Mouse (Mus musculus) CH12.LX (cell line): Measurements from ENCODE around the gene Sf3a1. TPM values are rescaled to one million over a fixed set of nuclear protein-coding genes. Genes with fewer than 3 reads are reported as not detected.

Source experiments
- DNase-seq: peaks from one replicate; pipeline ENCODE4 v3.0.0-alpha.2; 2013; ENCODE audit errors: extremely low read depth
- H3K27ac ChIP-seq: 2 replicates; pipeline ENCODE4 v1.5.1; 2012; ENCODE audit warnings: low read depth, mild to moderate bottlenecking, control low read depth, moderate library complexity; ENCODE audit not compliant: insufficient read depth
- H3K27me3 ChIP-seq: replicated peaks from 2 replicates; pipeline ENCODE3; 2012; ENCODE audit warnings: inconsistent platforms
- H3K36me3 ChIP-seq, 2 experiments: replicated peaks in 1 of 2; 2 replicates each; pipeline versions ENCODE3 to v1.6.1; 2012; ENCODE audit warnings: inconsistent platforms in 1 of 2, low read length in 1 of 2, mild to moderate bottlenecking in 1 of 2, mixed read lengths in 1 of 2, moderate library complexity in 1 of 2; ENCODE audit not compliant: control insufficient read depth in 1 of 2, insufficient read depth in 1 of 2
- H3K4me1 ChIP-seq, 2 experiments: 2 replicates each; pipeline ENCODE4 v1.6.1; 2012; ENCODE audit warnings: inconsistent platforms in 1 of 2, moderate library complexity in 1 of 2; ENCODE audit not compliant: insufficient read depth in 2 of 2, control insufficient read depth in 1 of 2
- H3K4me2 ChIP-seq: 2 replicates; pipeline ENCODE4 v1.6.1; 2012; ENCODE audit warnings: low read depth, mild to moderate bottlenecking, control low read depth; ENCODE audit not compliant: poor library complexity, insufficient read depth, severe bottlenecking
- H3K4me3 ChIP-seq, 3 experiments: fragments of 150-350 bp in 1 of 3; sonication (generic) in 1 of 3; replicated peaks in 1 of 3; 2 replicates each; pipeline versions ENCODE3 to v1.5.1; 2011 to 2012; ENCODE audit warnings: low read depth in 2 of 3, low read length in 2 of 3, mild to moderate bottlenecking in 2 of 3, moderate library complexity in 2 of 3, control low read depth in 1 of 3, improper control_type of control experiment in 1 of 3, inconsistent platforms in 1 of 3, mixed read lengths in 1 of 3; ENCODE audit not compliant: poor library complexity in 1 of 3
- H3K79me2 ChIP-seq: replicated peaks from 2 replicates; pipeline ENCODE4 v1.6.1; 2012; ENCODE audit warnings: mild to moderate bottlenecking, moderate library complexity; ENCODE audit not compliant: control insufficient read depth, poor library complexity, insufficient read depth, severe bottlenecking; ENCODE audit errors: extremely low read depth
- H3K9ac ChIP-seq: 2 replicates; pipeline ENCODE4 v1.6.1; 2012; ENCODE audit warnings: low read depth, mild to moderate bottlenecking, control low read depth, moderate library complexity; ENCODE audit not compliant: insufficient read depth
- H3K9me3 ChIP-seq: replicated peaks from 2 replicates; pipeline ENCODE3; 2012; ENCODE audit warnings: low read length, inconsistent platforms, mixed read lengths
- BHLHE40 ChIP-seq: IDR thresholded peaks from 2 replicates; pipeline ENCODE4 v1.6.1; 2011; ENCODE audit warnings: mild to moderate bottlenecking, low read depth, low read length, improper control_type of control experiment
- CHD1 ChIP-seq: IDR thresholded peaks from 2 replicates; pipeline ENCODE4 v1.6.1; 2012; ENCODE audit warnings: low read depth, low read length, improper control_type of control experiment, inconsistent platforms
- CHD2 ChIP-seq: IDR thresholded peaks from 2 replicates; pipeline ENCODE4 v1.6.1; 2011; ENCODE audit warnings: low read length, improper control_type of control experiment
- CTCF ChIP-seq, 2 experiments: IDR thresholded peaks in 1 of 2; conservative IDR thresholded peaks in 1 of 2; 2 replicates each; pipeline ENCODE4 v1.5.1; 2011 to 2012; ENCODE audit warnings: low read depth in 2 of 2, low read length in 2 of 2, improper control_type of control experiment in 1 of 2, inconsistent platforms in 1 of 2, mild to moderate bottlenecking in 1 of 2, moderate library complexity in 1 of 2
- E2F4 ChIP-seq: IDR thresholded peaks from 2 replicates; pipeline ENCODE4 v1.6.1; 2011; ENCODE audit warnings: low read depth, low read length, improper control_type of control experiment; ENCODE audit not compliant: insufficient replicate concordance
- ELF1 ChIP-seq: IDR thresholded peaks from 2 replicates; pipeline ENCODE4 v1.6.1; 2014; ENCODE audit warnings: low read depth, mild to moderate bottlenecking, inconsistent platforms, low read length, improper control_type of control experiment
- GABPA ChIP-seq: IDR thresholded peaks from 2 replicates; pipeline ENCODE4 v1.6.1; 2012; ENCODE audit warnings: low read depth, low read length, improper control_type of control experiment, inconsistent platforms; ENCODE audit not compliant: insufficient replicate concordance
- HCFC1 ChIP-seq: IDR thresholded peaks from 2 replicates; pipeline ENCODE4 v1.6.1; 2012; ENCODE audit warnings: low read depth, mild to moderate bottlenecking, inconsistent platforms, low read length, improper control_type of control experiment
- IRF4 ChIP-seq: IDR thresholded peaks from 2 replicates; pipeline ENCODE4 v1.6.1; 2014; ENCODE audit warnings: low read depth, mild to moderate bottlenecking, inconsistent platforms, low read length, improper control_type of control experiment
- JUN ChIP-seq: IDR thresholded peaks from 2 replicates; pipeline ENCODE4 v1.6.1; 2011; ENCODE audit warnings: low read depth, mild to moderate bottlenecking, low read length, improper control_type of control experiment, moderate library complexity; ENCODE audit not compliant: insufficient read depth
- KAT2A ChIP-seq: IDR thresholded peaks from 2 replicates; pipeline ENCODE4 v1.6.1; 2012; ENCODE audit warnings: low read length, improper control_type of control experiment, inconsistent platforms; ENCODE audit not compliant: insufficient replicate concordance
- MAFK ChIP-seq: IDR thresholded peaks from 2 replicates; pipeline ENCODE4 v1.6.1; 2011; ENCODE audit warnings: low read length, improper control_type of control experiment; ENCODE audit not compliant: insufficient replicate concordance
- MEF2A ChIP-seq: IDR thresholded peaks from 2 replicates; pipeline ENCODE4 v1.6.1; 2014; ENCODE audit warnings: low read depth, mild to moderate bottlenecking, inconsistent platforms, low read length, improper control_type of control experiment, borderline replicate concordance
- MYC ChIP-seq: IDR thresholded peaks from 2 replicates; pipeline ENCODE4 v1.6.1; 2011; ENCODE audit warnings: low read depth, mild to moderate bottlenecking, improper control_type of control experiment, low read length
- NELFE ChIP-seq: IDR thresholded peaks from 2 replicates; pipeline ENCODE4 v1.6.1; 2011; ENCODE audit warnings: low read depth, low read length, improper control_type of control experiment
- NRF1 ChIP-seq: IDR thresholded peaks from 2 replicates; pipeline ENCODE4 v1.6.1; 2014; ENCODE audit warnings: low read depth, mild to moderate bottlenecking, inconsistent platforms, low read length, improper control_type of control experiment, moderate library complexity
- POLR2A ChIP-seq: IDR thresholded peaks from 2 replicates; pipeline ENCODE4 v1.6.1; 2011; ENCODE audit warnings: low read depth, mild to moderate bottlenecking, improper control_type of control experiment, low read length
- RAD21 ChIP-seq: IDR thresholded peaks from 2 replicates; pipeline ENCODE4 v1.6.1; 2011; ENCODE audit warnings: low read depth, mild to moderate bottlenecking, low read length, improper control_type of control experiment, moderate library complexity
- SIN3A ChIP-seq: IDR thresholded peaks from 2 replicates; pipeline ENCODE4 v1.6.1; 2012; ENCODE audit warnings: low read length, improper control_type of control experiment, inconsistent platforms
- UBTF ChIP-seq: IDR thresholded peaks from 2 replicates; pipeline ENCODE4 v1.6.1; 2012; ENCODE audit warnings: low read depth, mild to moderate bottlenecking, inconsistent platforms, low read length, improper control_type of control experiment, moderate library complexity
- ZC3H11A ChIP-seq: IDR thresholded peaks from 2 replicates; pipeline ENCODE4 v1.6.1; 2012; ENCODE audit warnings: low read depth, mild to moderate bottlenecking, inconsistent platforms, low read length, improper control_type of control experiment
- ZKSCAN1 ChIP-seq: IDR thresholded peaks from 2 replicates; pipeline ENCODE4 v1.6.1; 2012; ENCODE audit warnings: low read depth, inconsistent platforms, low read length, improper control_type of control experiment, borderline replicate concordance
- ZMIZ1 ChIP-seq: IDR thresholded peaks from 2 replicates; pipeline ENCODE4 v1.6.1; 2012; ENCODE audit warnings: low read depth, mild to moderate bottlenecking, inconsistent platforms, low read length, improper control_type of control experiment
- ZNF384 ChIP-seq: IDR thresholded peaks from 2 replicates; pipeline ENCODE4 v1.6.1; 2012; ENCODE audit warnings: low read depth, low read length, improper control_type of control experiment, inconsistent platforms
- dilution Hi-C: fragments of 300-500 bp; cut with MboI; formaldehyde crosslinking; loops from 2 replicates; pipeline ENCODE4 v1.14.3; 2020; ENCODE audit warnings: low sequenced_read_pairs; ENCODE audit not compliant: extremely low pct_unique_long_range_greater_than_20kb, extremely low pct_ligation_motif_present
- in situ Hi-C: fragments of 300-500 bp; cut with MboI; formaldehyde crosslinking; loops from 3 replicates; pipeline ENCODE4 v1.14.3; 2019; ENCODE audit warnings: low sequenced_read_pairs, low pct_ligation_motif_present, low pct_unique_long_range_greater_than_20kb, mixed read lengths
- polyA plus RNA-seq: library from polyadenylated mRNA; unstranded; fragments of >175 nt; gene quantifications from 2 replicates; pipeline ENCODE4 v1.2.1, GENCODE M21; 2012; ENCODE audit warnings: low read depth; ENCODE audit not compliant: insufficient read length
- total RNA-seq, 2 experiments: library from RNA; depleted of rRNA; stranded (reverse); fragments of 300-350 nt in 1 of 2; fragments of >200 nt in 1 of 2; gene quantifications; 2 replicates each; pipeline ENCODE4 v1.2.3; 2012 to 2014

Sf3a1 gene
- total and polyA plus RNA-seq, 3 experiments: 29.5 to 97.6 (median 46.5) TPM

- DNase-seq: no peak
- dilution Hi-C loops (no loop called here), in situ Hi-C loops (loop anchor here (5.0 kb wide), 1 partner anchor 69 kb away; the partner anchor contains the start of gene Rnf215)
- Histone ChIP-seq H3K79me2 (no peaks in the 10 kb centered on the region; the same call in none of the 2 replicates), H3K27ac (no peak overlapping the region), H3K4me1 (peaks cover 0 to 61% of the 10 kb centered on the region in 2 experiments; a peak in 3 of 4 replicates), H3K9me3 (no peaks in the 10 kb centered on the region), H3K4me3 (no peak overlapping the region), H3K27me3 (no peaks in the 10 kb centered on the region), H3K36me3 (peaks cover 35 to 74% of the 10 kb centered on the region in 2 experiments), H3K4me2 (no peak overlapping the region), H3K9ac (no peak overlapping the region)
- TF ChIP-seq MEF2A: no peak
- TF ChIP-seq CHD1: no peak
- no peak for TF ChIP-seq JUN
- no peak for TF ChIP-seq NELFE
- no peak for TF ChIP-seq E2F4
- no peak for TF ChIP-seq GABPA
- TF ChIP-seq NRF1: no peak
- no peak for TF ChIP-seq KAT2A
- TF ChIP-seq ELF1: no peak
- no peak for TF ChIP-seq CTCF (conservative IDR thresholded peaks at IDR 0.05 in 1 of 2, IDR thresholded peaks at IDR 0.05 in 1 of 2; ENCODE audit: low read depth in 2 of 2, low read length in 2 of 2)
- TF ChIP-seq MAFK: no peak
- TF ChIP-seq RAD21: no peak
Observed at GRCm38 (mm10) chr11:4206563-4206962, 46.4 kb downstream of the Sf3a1 start.

DNA sequence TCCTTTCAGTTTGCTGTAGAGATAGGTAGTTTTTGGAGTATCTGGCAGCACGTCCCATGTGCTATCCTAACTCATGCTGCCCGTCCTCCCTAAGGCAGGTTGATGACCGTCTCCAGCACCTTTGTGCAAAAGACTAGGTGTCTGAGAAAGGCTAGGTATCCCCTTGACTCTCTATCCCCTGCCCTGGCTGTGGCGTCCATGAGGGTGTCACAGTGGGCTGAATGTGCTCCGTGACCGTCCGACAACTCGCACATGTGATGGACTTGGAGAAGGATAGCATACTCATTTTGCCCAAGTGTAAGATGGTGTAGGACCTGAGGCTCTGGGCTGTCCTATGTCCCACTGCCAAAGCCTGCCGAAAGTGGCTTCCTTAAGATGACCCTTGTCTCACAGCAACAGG lies 47.5 kb downstream of the Sf3a1 start:
- no peak overlapping the region for H3K4me2 ChIP-seq
- TF ChIP-seq MYC: no peak
- TF ChIP-seq ZMIZ1: no peak
- no peak for TF ChIP-seq JUN
- no peak for TF ChIP-seq IRF4
- TF ChIP-seq ZC3H11A: no peak
- no peak for TF ChIP-seq CHD2
- TF ChIP-seq HCFC1: no peak
- no peak for TF ChIP-seq SIN3A
- no peak for TF ChIP-seq BHLHE40
- TF ChIP-seq ZKSCAN1: no peak
- no peak for TF ChIP-seq UBTF
- TF ChIP-seq ZNF384: no peak
- TF ChIP-seq POLR2A: no peak
- TF ChIP-seq, all 38 proteins: peak for 0
- peaks cover 0 to 50% of the 10 kb centered on the region in 2 experiments; a peak in 2 of 4 replicates for H3K4me1 ChIP-seq
- in situ Hi-C loops (loop anchor here (5.0 kb wide), 1 partner anchor 70 kb away; the partner anchor contains the start of gene Rnf215), dilution Hi-C loops (no loop called here)
- no peaks in the 10 kb centered on the region; the same call in 1 of the 2 replicates for H3K79me2 ChIP-seq
- H3K27ac ChIP-seq: no peak overlapping the region
- H3K9me3 ChIP-seq: no peaks in the 10 kb centered on the region
- peaks cover 45 to 79% of the 10 kb centered on the region in 2 experiments for H3K36me3 ChIP-seq
- no peak overlapping the region for H3K9ac ChIP-seq
- H3K27me3 ChIP-seq: no peaks in the 10 kb centered on the region
- H3K4me3 ChIP-seq: no peak overlapping the region
- no peak for DNase-seq
